Mouse (Mus musculus): Measurements from ENCODE around the gene Lect2. TPM values are rescaled to one million over a fixed set of nuclear protein-coding genes. Genes with fewer than 3 reads are reported as not detected.
A peak's percentile ranks its signal among the peaks of the same experiment; 100 is the strongest.

The Lect2 gene
- polyA plus RNA-seq, 1 experiment from 2014 or later, result not detected

GRCm38 (mm10) chr13:56554409-56554808 is 6.1 kb upstream of the Lect2 start:
- H3K4me2 ChIP-seq, result no peak overlapping the region
- no peak overlapping the region for H3K27ac ChIP-seq
- peaks cover 10% of the 10 kb centered on the region for H3K4me1 ChIP-seq
- WGBS, result 6% methylated on average over 2 of the region's 2 CpGs
- ATAC-seq (replicated peaks), result peak; percentile 79
- H3K27me3 ChIP-seq (replicated peaks), result no peaks in the 10 kb centered on the region
- no peaks in the 10 kb centered on the region for H3K9me3 ChIP-seq
- no peak overlapping the region for H3K4me3 ChIP-seq
- H3K9ac ChIP-seq, result no peak overlapping the region
- H3K36me3 ChIP-seq (replicated peaks), result no peaks in the 10 kb centered on the region

- no peak overlapping the region for H3K4me3 ChIP-seq
- no peak for ATAC-seq (replicated peaks)
- no peaks in the 10 kb centered on the region for H3K36me3 ChIP-seq (replicated peaks)
- H3K9me3 ChIP-seq, result no peaks in the 10 kb centered on the region
- no peak overlapping the region for H3K4me2 ChIP-seq
- H3K4me1 ChIP-seq, result peaks cover 10% of the 10 kb centered on the region
- no peak overlapping the region for H3K9ac ChIP-seq
- no peaks in the 10 kb centered on the region for H3K27me3 ChIP-seq (replicated peaks)
- WGBS, result 38% methylated on average over 2 of the region's 2 CpGs
- no peak overlapping the region for H3K27ac ChIP-seq
These were observed 5.6 kb upstream of the Lect2 start for GRCm38 (mm10) chr13:56553923-56554322.

GRCm38 (mm10) chr13:56551661-56552060 is 3.4 kb upstream of the Lect2 start:
- peaks cover 10% of the 10 kb centered on the region for H3K4me1 ChIP-seq
- H3K36me3 ChIP-seq (replicated peaks), result no peaks in the 10 kb centered on the region
- WGBS, result 87% methylated on average over 6 of the region's 6 CpGs
- H3K4me3 ChIP-seq, result no peak overlapping the region
- H3K27ac ChIP-seq, result no peak overlapping the region
- ATAC-seq (replicated peaks), result no peak
- no peak overlapping the region for H3K4me2 ChIP-seq
- no peaks in the 10 kb centered on the region for H3K27me3 ChIP-seq (replicated peaks)
- H3K9me3 ChIP-seq, result no peaks in the 10 kb centered on the region
- no peak overlapping the region for H3K9ac ChIP-seq

DNA sequence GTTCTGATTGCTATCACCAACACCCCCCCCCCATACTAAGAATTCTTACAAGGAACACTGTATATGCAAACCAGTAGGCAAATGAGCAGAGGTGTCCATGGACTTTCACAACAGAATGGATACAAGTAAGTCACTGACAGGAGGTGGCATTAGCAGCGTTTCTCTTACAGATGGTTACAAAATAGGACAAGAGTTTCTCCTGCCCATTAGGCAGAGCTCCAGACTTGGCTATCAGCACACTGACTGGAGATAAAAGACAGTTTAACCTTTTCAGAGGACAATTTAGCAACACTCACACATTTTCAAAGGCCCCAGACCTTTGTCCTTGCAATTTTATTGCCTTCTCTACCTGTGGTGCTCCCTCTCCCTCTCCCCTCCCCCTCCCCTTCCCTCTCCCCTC is 2.3 kb upstream of the Lect2 start:
- Histone ChIP-seq H3K9ac (no peak overlapping the region), H3K27ac (no peak overlapping the region), H3K4me2 (no peak overlapping the region), H3K4me1 (peaks cover 10% of the 10 kb centered on the region), H3K4me3 (no peak overlapping the region), H3K27me3 (replicated peaks) (no peaks in the 10 kb centered on the region), H3K9me3 (no peaks in the 10 kb centered on the region), H3K36me3 (replicated peaks) (no peaks in the 10 kb centered on the region)
- ATAC-seq (replicated peaks), result no peak
- WGBS, result 48% methylated on average over 1 of the region's 1 CpGs

- Histone ChIP-seq H3K9me3 (no peaks in the 10 kb centered on the region), H3K27ac (no peak overlapping the region), H3K4me1 (peaks cover 6% of the 10 kb centered on the region), H3K4me3 (no peak overlapping the region), H3K4me2 (no peak overlapping the region), H3K9ac (no peak overlapping the region), H3K36me3 (replicated peaks) (no peaks in the 10 kb centered on the region), H3K27me3 (replicated peaks) (no peaks in the 10 kb centered on the region)
- WGBS, result 80% methylated on average over 4 of the region's 4 CpGs
- ATAC-seq (replicated peaks), result no peak
These were observed 1.1 kb upstream of the Lect2 start for GRCm38 (mm10) chr13:56549364-56549763.

- ATAC-seq (replicated peaks), result no peak
- Histone ChIP-seq H3K36me3 (replicated peaks) (no peaks in the 10 kb centered on the region), H3K4me1 (no peaks in the 10 kb centered on the region), H3K4me2 (no peak overlapping the region), H3K4me3 (no peak overlapping the region), H3K27me3 (replicated peaks) (no peaks in the 10 kb centered on the region), H3K27ac (no peak overlapping the region), H3K9ac (no peak overlapping the region), H3K9me3 (no peaks in the 10 kb centered on the region)
- 43% methylated on average over 3 of the region's 3 CpGs for WGBS
These were observed 3.3 kb downstream of the Lect2 start for GRCm38 (mm10) chr13:56544956-56545355.

DNA sequence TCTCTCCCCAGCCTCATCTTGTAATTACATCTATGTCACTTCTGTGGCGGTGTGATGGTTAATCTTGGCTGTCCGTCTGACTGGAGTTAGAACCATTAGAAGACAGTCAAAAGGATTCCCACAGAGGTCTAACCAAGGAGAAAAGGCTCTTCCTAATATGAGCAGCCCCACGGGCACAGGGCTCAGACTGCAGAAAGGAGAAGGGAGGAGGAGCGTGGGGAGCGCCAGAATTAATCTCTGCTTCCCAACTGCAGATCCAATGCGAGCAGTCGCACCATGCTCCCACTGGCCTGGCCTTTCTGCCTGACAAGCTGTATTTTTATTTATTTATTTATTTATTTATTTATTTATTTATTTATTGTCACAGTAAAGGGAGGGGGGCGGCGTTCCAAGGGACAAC is 4.5 kb downstream of the Lect2 start:
- Histone ChIP-seq H3K9me3 (no peaks in the 10 kb centered on the region), H3K36me3 (replicated peaks) (no peaks in the 10 kb centered on the region), H3K4me1 (no peaks in the 10 kb centered on the region), H3K9ac (no peak overlapping the region), H3K4me2 (no peak overlapping the region), H3K27me3 (replicated peaks) (no peaks in the 10 kb centered on the region), H3K4me3 (no peak overlapping the region), H3K27ac (no peak overlapping the region)
- WGBS, result 49% methylated on average over 9 of the region's 9 CpGs
- no peak for ATAC-seq (replicated peaks)

GRCm38 (mm10) chr13:56539846-56540245 is 8.5 kb downstream of the Lect2 start:
- Histone ChIP-seq H3K4me3 (no peak overlapping the region), H3K36me3 (replicated peaks) (no peaks in the 10 kb centered on the region), H3K4me2 (no peak overlapping the region), H3K9me3 (no peaks in the 10 kb centered on the region; the same call in 1 of the 2 replicates), H3K27me3 (replicated peaks) (no peaks in the 10 kb centered on the region), H3K27ac (no peak overlapping the region), H3K9ac (no peak overlapping the region), H3K4me1 (no peaks in the 10 kb centered on the region)
- no peak for ATAC-seq (replicated peaks)
- 98% methylated on average over 4 of the region's 4 CpGs for WGBS

DNA sequence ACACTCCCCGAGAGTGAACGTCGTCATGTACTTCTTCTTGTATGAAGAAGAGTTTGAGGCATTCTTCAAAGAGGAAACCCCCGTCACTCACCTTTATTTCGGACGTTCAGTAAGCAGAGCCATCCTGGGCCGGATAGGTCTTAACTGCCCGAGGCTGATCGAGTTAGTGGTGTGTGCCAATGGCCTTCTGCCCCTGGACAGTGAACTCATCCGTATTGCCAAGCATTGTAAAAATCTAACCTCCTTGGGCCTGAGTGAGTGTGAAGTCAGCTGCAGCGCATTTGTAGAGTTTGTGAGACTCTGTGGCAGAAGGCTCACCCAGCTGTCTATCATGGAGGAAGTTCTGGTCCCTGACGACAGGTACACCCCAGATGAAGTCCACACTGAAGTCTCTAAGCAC is 11.3 kb downstream of the Lect2 start:
- no peaks in the 10 kb centered on the region for H3K4me1 ChIP-seq
- H3K36me3 ChIP-seq (replicated peaks), result no peaks in the 10 kb centered on the region
- no peaks in the 10 kb centered on the region; the same call in 1 of the 2 replicates for H3K9me3 ChIP-seq
- no peak for ATAC-seq (replicated peaks)
- no peak overlapping the region for H3K4me3 ChIP-seq
- no peak overlapping the region for H3K4me2 ChIP-seq
- H3K9ac ChIP-seq, result no peak overlapping the region
- no peaks in the 10 kb centered on the region for H3K27me3 ChIP-seq (replicated peaks)
- 90% methylated on average over 12 of the region's 12 CpGs for WGBS
- no peak overlapping the region for H3K27ac ChIP-seq

- no peak overlapping the region for H3K27ac ChIP-seq
- H3K4me3 ChIP-seq, result no peak overlapping the region
- 82% methylated on average over 5 of the region's 5 CpGs for WGBS
- H3K9me3 ChIP-seq, result no peaks in the 10 kb centered on the region; the same call in 1 of the 2 replicates
- no peaks in the 10 kb centered on the region for H3K27me3 ChIP-seq (replicated peaks)
- H3K4me1 ChIP-seq, result no peaks in the 10 kb centered on the region
- no peak overlapping the region for H3K4me2 ChIP-seq
- no peak overlapping the region for H3K9ac ChIP-seq
- H3K36me3 ChIP-seq (replicated peaks), result no peaks in the 10 kb centered on the region
- ATAC-seq (replicated peaks), result no peak
These were observed 12.7 kb downstream of the Lect2 start for GRCm38 (mm10) chr13:56535570-56535969.

GRCm38 (mm10) chr13:56534931-56535330 is 13.4 kb downstream of the Lect2 start:
- no peak overlapping the region for H3K9ac ChIP-seq
- no peaks in the 10 kb centered on the region for H3K27me3 ChIP-seq (replicated peaks)
- no peak overlapping the region for H3K4me2 ChIP-seq
- H3K4me1 ChIP-seq, result no peaks in the 10 kb centered on the region
- H3K4me3 ChIP-seq, result no peak overlapping the region
- no peak overlapping the region for H3K27ac ChIP-seq
- H3K9me3 ChIP-seq, result no peaks in the 10 kb centered on the region; the same call in 1 of the 2 replicates
- H3K36me3 ChIP-seq (replicated peaks), result no peaks in the 10 kb centered on the region
- ATAC-seq (replicated peaks), result no peak
- 90% methylated on average over 5 of the region's 5 CpGs for WGBS

- no peak for ATAC-seq (replicated peaks)
- H3K4me3 ChIP-seq, result no peak overlapping the region
- no peaks in the 10 kb centered on the region for H3K4me1 ChIP-seq
- no peaks in the 10 kb centered on the region for H3K27me3 ChIP-seq (replicated peaks)
- 65% methylated on average over 8 of the region's 8 CpGs for WGBS
- no peaks in the 10 kb centered on the region for H3K36me3 ChIP-seq (replicated peaks)
- H3K9me3 ChIP-seq, result no peaks in the 10 kb centered on the region
- H3K4me2 ChIP-seq, result no peak overlapping the region
- H3K9ac ChIP-seq, result no peak overlapping the region
- H3K27ac ChIP-seq, result no peak overlapping the region
These were observed 18.6 kb downstream of the Lect2 start for GRCm38 (mm10) chr13:56529685-56530084.

DNA sequence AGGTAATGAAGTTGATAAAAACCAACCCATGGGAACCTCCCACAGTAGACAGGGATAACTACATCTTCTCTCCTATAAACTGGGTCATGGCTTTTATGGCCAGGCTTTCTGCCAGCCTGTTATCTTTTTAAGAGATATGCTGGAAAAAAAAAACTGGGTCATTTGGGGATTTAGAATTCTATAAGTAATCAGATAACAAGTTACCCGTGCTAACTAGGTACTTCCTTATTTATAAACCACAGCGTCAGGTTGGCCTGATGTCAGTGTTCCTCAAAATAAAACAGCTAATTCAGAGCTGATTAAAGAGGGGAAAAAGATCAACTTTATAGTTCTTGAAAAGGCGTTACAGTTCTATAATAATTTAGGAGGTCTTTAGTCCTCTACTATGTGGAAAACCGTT is 19.3 kb downstream of the Lect2 start:
- H3K9me3 ChIP-seq, result no peaks in the 10 kb centered on the region
- 83% methylated on average over 4 of the region's 4 CpGs for WGBS
- H3K9ac ChIP-seq, result no peak overlapping the region
- no peaks in the 10 kb centered on the region for H3K4me1 ChIP-seq
- no peak overlapping the region for H3K27ac ChIP-seq
- H3K27me3 ChIP-seq (replicated peaks), result no peaks in the 10 kb centered on the region
- H3K4me3 ChIP-seq, result no peak overlapping the region
- no peaks in the 10 kb centered on the region for H3K36me3 ChIP-seq (replicated peaks)
- H3K4me2 ChIP-seq, result no peak overlapping the region
- no peak for ATAC-seq (replicated peaks)
